Mouse (Mus musculus) midbrain, embryonic 15.5 days (tissue): ENCODE measurements around the gene Hapln4. TPM values are rescaled to one million over a fixed set of nuclear protein-coding genes. Genes with fewer than 3 reads are reported as not detected.

ENCODE experiments used
- microRNA-seq: library from miRNA; unstranded; fragments of <30 nt; microRNA quantifications from one replicate; pipeline ENCODE4, GENCODE M21; 2016
- polyA plus RNA-seq: library from polyadenylated mRNA; unstranded; fragments of >200 nt; fragmentation: Nextera tagmentation; extraction: Ambion mirVana; gene quantifications from 2 replicates; pipeline ENCODE4 v1.2.1, GENCODE M21; 2015

Hapln4 gene
- polyA plus RNA-seq, 1 experiment from 2014 or later, result 0.93 TPM

Small RNA genes within 50 kb of the gene (microRNA-seq; reads per million reads assigned to microRNA genes)
- 3.1 reads per million, percentile 15 among the genes with 10 or more reads in this experiment for gene Mir7066

Other genes starting within 250 kb of the Hapln4 start
- gene Cilp2, start 195.8 kb upstream of the Hapln4 start, polyA plus RNA-seq, result 5.8 and 5.9 TPM in 2 replicates
- gene Tssk6, start 181.3 kb upstream of the Hapln4 start, polyA plus RNA-seq, result 4.5 and 4.7 TPM in 2 replicates
- gene Ndufa13, start 180.9 kb upstream of the Hapln4 start, polyA plus RNA-seq, result 171 and 172 TPM in 2 replicates
- 9.6 and 12.2 TPM in 2 replicates for gene Yjefn3, start 180.7 kb upstream of the Hapln4 start, polyA plus RNA-seq
- 27.2 and 31.7 TPM in 2 replicates for gene Gatad2a, start 87.1 kb upstream of the Hapln4 start, polyA plus RNA-seq
- gene Mau2, start 40.7 kb upstream of the Hapln4 start, polyA plus RNA-seq, result 87.5 and 87.8 TPM in 2 replicates
- gene Sugp1, start 40.6 kb upstream of the Hapln4 start, polyA plus RNA-seq, result 65.4 and 65.9 TPM in 2 replicates
- 1.7 and 2.1 TPM in 2 replicates for gene Tm6sf2, start 10.5 kb upstream of the Hapln4 start, polyA plus RNA-seq
- gene Ncan, start 37.4 kb downstream of the Hapln4 start, polyA plus RNA-seq, result 186 and 193 TPM in 2 replicates
- gene Nr2c2ap, start 47.9 kb downstream of the Hapln4 start, polyA plus RNA-seq, result 36.7 and 39.1 TPM in 2 replicates
- gene Rfxank, start 55.7 kb downstream of the Hapln4 start, polyA plus RNA-seq, result 13.4 and 14.2 TPM in 2 replicates
- gene Borcs8, start 56.0 kb downstream of the Hapln4 start, polyA plus RNA-seq, result 59.1 and 64.8 TPM in 2 replicates
- 0.37 and 0.56 TPM in 2 replicates for gene Mef2b, start 56.3 kb downstream of the Hapln4 start, polyA plus RNA-seq
- 60.9 and 62.0 TPM in 2 replicates for gene Tmem161a, start 88.9 kb downstream of the Hapln4 start, polyA plus RNA-seq
- gene Slc25a42, start 128.8 kb downstream of the Hapln4 start, polyA plus RNA-seq, result 8.7 and 10.9 TPM in 2 replicates
- 102 and 109 TPM in 2 replicates for gene Sugp2, start 150.8 kb downstream of the Hapln4 start, polyA plus RNA-seq
- 117 and 118 TPM in 2 replicates for gene Armc6, start 151.0 kb downstream of the Hapln4 start, polyA plus RNA-seq
- gene Homer3, start 199.4 kb downstream of the Hapln4 start, polyA plus RNA-seq, result 37.9 and 41.2 TPM in 2 replicates
- 44.5 and 48.0 TPM in 2 replicates for gene Ddx49, start 219.0 kb downstream of the Hapln4 start, polyA plus RNA-seq
- 299 and 322 TPM in 2 replicates for gene Cope, start 219.1 kb downstream of the Hapln4 start, polyA plus RNA-seq
- gene Cers1, start 232.3 kb downstream of the Hapln4 start, polyA plus RNA-seq, result 38.2 and 40.1 TPM in 2 replicates
- gene Gdf1, start 246.4 kb downstream of the Hapln4 start, polyA plus RNA-seq, result 5.3 and 7.4 TPM in 2 replicates